Mouse (Mus musculus): ENCODE results near the gene Wdr46. TPM values are rescaled to one million over a fixed set of nuclear protein-coding genes. Genes with fewer than 3 reads are reported as not detected.
"Not testable (repeated sequence)": the region's sequence is repeated elsewhere in the genome, so short reads cannot be mapped to it uniquely, and the experiment has no call there.

Gene Wdr46
- polyA plus RNA-seq, 1 experiment from 2014 or later: 18.9 TPM

GRCm38 (mm10) chr17:33947430-33948089 lies 7.1 kb downstream of the Wdr46 start:
- Histone ChIP-seq H3K4me1 (ENCODE audit: control insufficient read depth, insufficient read depth, low read length) (peaks cover 24% of the 10 kb centered on the region), H3K9ac (replicated peaks; ENCODE audit: low read depth, low read length) (no peak overlapping the region), H3K27me3 (ENCODE audit: control insufficient read depth, insufficient read depth, low read length) (no peaks in the 10 kb centered on the region), H3K9me3 (ENCODE audit: control insufficient read depth, low read length) (no peaks in the 10 kb centered on the region), H3K36me3 (ENCODE audit: control insufficient read depth, insufficient read depth, low read length) (peaks cover 23% of the 10 kb centered on the region), H3K27ac (ENCODE audit: low read depth, low read length) (no peak overlapping the region), H3K4me2 (ENCODE audit: low read depth, low read length) (no peak overlapping the region), H3K4me3 (ENCODE audit: low read depth, low read length) (no peak overlapping the region)
- 97% methylated on average over 10 of the region's 10 CpGs for WGBS
- ATAC-seq (ENCODE audit: low read depth): no peak

- Histone ChIP-seq H3K9me3 (ENCODE audit: control insufficient read depth, low read length) (no peaks in the 10 kb centered on the region), H3K9ac (replicated peaks; ENCODE audit: low read depth, low read length) (no peak overlapping the region), H3K4me3 (ENCODE audit: low read depth, low read length) (no peak overlapping the region), H3K4me2 (ENCODE audit: low read depth, low read length) (no peak overlapping the region), H3K27me3 (ENCODE audit: control insufficient read depth, insufficient read depth, low read length) (no peaks in the 10 kb centered on the region), H3K4me1 (ENCODE audit: control insufficient read depth, insufficient read depth, low read length) (peaks cover 24% of the 10 kb centered on the region), H3K36me3 (ENCODE audit: control insufficient read depth, insufficient read depth, low read length) (peaks cover 25% of the 10 kb centered on the region), H3K27ac (ENCODE audit: low read depth, low read length) (no peak overlapping the region)
- 87% methylated on average over 22 of the region's 22 CpGs for WGBS
- no peak for ATAC-seq (ENCODE audit: low read depth)
Measured at GRCm38 (mm10) chr17:33948090-33948904, 7.8 kb downstream of the Wdr46 start.

- H3K27ac ChIP-seq (ENCODE audit: low read depth, low read length): no peak overlapping the region
- no peaks in the 10 kb centered on the region for H3K27me3 ChIP-seq (ENCODE audit: control insufficient read depth, insufficient read depth, low read length)
- no peak overlapping the region for H3K4me2 ChIP-seq (ENCODE audit: low read depth, low read length)
- no peak for ATAC-seq (ENCODE audit: low read depth)
- H3K36me3 ChIP-seq (ENCODE audit: control insufficient read depth, insufficient read depth, low read length): peaks cover 26% of the 10 kb centered on the region
- peaks cover 30% of the 10 kb centered on the region for H3K4me1 ChIP-seq (ENCODE audit: control insufficient read depth, insufficient read depth, low read length)
- H3K4me3 ChIP-seq (ENCODE audit: low read depth, low read length): no peak overlapping the region
- no peak overlapping the region for H3K9ac ChIP-seq (replicated peaks; ENCODE audit: low read depth, low read length)
- WGBS: 91% methylated on average over 19 of the region's 19 CpGs
- no peaks in the 10 kb centered on the region for H3K9me3 ChIP-seq (ENCODE audit: control insufficient read depth, low read length)
Measured at GRCm38 (mm10) chr17:33948905-33949537, 8.6 kb downstream of the Wdr46 start.

- peaks cover 22% of the 10 kb centered on the region; the same call in 1 of the 2 replicates for H3K36me3 ChIP-seq (ENCODE audit: control insufficient read depth, insufficient read depth, low read length)
- peak overlapping the region; percentile 72 for H3K9ac ChIP-seq (replicated peaks; ENCODE audit: low read depth, low read length)
- H3K4me2 ChIP-seq (ENCODE audit: low read depth, low read length): peak overlapping the region; percentile 95
- H3K9me3 ChIP-seq (ENCODE audit: control insufficient read depth, low read length): no peaks in the 10 kb centered on the region
- peaks cover 39% of the 10 kb centered on the region for H3K4me1 ChIP-seq (ENCODE audit: control insufficient read depth, insufficient read depth, low read length)
- no peaks in the 10 kb centered on the region for H3K27me3 ChIP-seq (ENCODE audit: control insufficient read depth, insufficient read depth, low read length)
- WGBS: 82% methylated on average over 10 of the region's 10 CpGs
- ATAC-seq (ENCODE audit: low read depth): no peak
- H3K27ac ChIP-seq (ENCODE audit: low read depth, low read length): peak overlapping the region; percentile 90; the same call in 1 of the 2 replicates
- H3K4me3 ChIP-seq (ENCODE audit: low read depth, low read length): peak overlapping the region; percentile 49
Measured at GRCm38 (mm10) chr17:33950131-33950625, 9.7 kb downstream of the Wdr46 start.

- peaks cover 19% of the 10 kb centered on the region; the same call in 1 of the 2 replicates for H3K36me3 ChIP-seq (ENCODE audit: control insufficient read depth, insufficient read depth, low read length)
- under 1% methylated on average over 45 of the region's 45 CpGs for WGBS
- H3K27ac ChIP-seq (ENCODE audit: low read depth, low read length): peak within 1 kb of the TSS; percentile 90
- no peaks in the 10 kb centered on the region for H3K9me3 ChIP-seq (ENCODE audit: control insufficient read depth, low read length)
- H3K4me3 ChIP-seq (ENCODE audit: low read depth, low read length): peak within 1 kb of the TSS; percentile 49
- peak within 1 kb of the TSS; percentile 72 for H3K9ac ChIP-seq (replicated peaks; ENCODE audit: low read depth, low read length)
- ATAC-seq (ENCODE audit: low read depth): peak; percentile 72
- H3K4me2 ChIP-seq (ENCODE audit: low read depth, low read length): peak within 1 kb of the TSS; percentile 95
- peaks cover 39% of the 10 kb centered on the region for H3K4me1 ChIP-seq (ENCODE audit: control insufficient read depth, insufficient read depth, low read length)
- H3K27me3 ChIP-seq (ENCODE audit: control insufficient read depth, insufficient read depth, low read length): no peaks in the 10 kb centered on the region
Measured at GRCm38 (mm10) chr17:33951021-33951946, 10.8 kb downstream of the Wdr46 start, which contains the start of gene B3galt4. B3galt4 (minus strand) TSS chr17:33951488.

GRCm38 (mm10) chr17:33952015-33952414 lies 11.6 kb downstream of the Wdr46 start:
- H3K36me3 ChIP-seq (ENCODE audit: control insufficient read depth, insufficient read depth, low read length): peaks cover 17% of the 10 kb centered on the region; the same call in 1 of the 2 replicates
- WGBS: 79% methylated on average over 13 of the region's 13 CpGs
- not testable (repeated sequence) for H3K9me3 ChIP-seq (ENCODE audit: control insufficient read depth, low read length); H3K27me3 ChIP-seq (ENCODE audit: control insufficient read depth, insufficient read depth, low read length); ATAC-seq (ENCODE audit: low read depth); H3K27ac ChIP-seq (ENCODE audit: low read depth, low read length); H3K4me3 ChIP-seq (ENCODE audit: low read depth, low read length)
- peak overlapping the region; percentile 72; the same call in 1 of the 2 replicates for H3K9ac ChIP-seq (replicated peaks; ENCODE audit: low read depth, low read length)
- peak overlapping the region; percentile 95 for H3K4me2 ChIP-seq (ENCODE audit: low read depth, low read length)
- H3K4me1 ChIP-seq (ENCODE audit: control insufficient read depth, insufficient read depth, low read length): peaks cover 44% of the 10 kb centered on the region

- Histone ChIP-seq H3K36me3 (ENCODE audit: control insufficient read depth, insufficient read depth, low read length) (peaks cover 13% of the 10 kb centered on the region; the same call in 1 of the 2 replicates), H3K4me2 (ENCODE audit: low read depth, low read length) (no peak overlapping the region), H3K4me1 (ENCODE audit: control insufficient read depth, insufficient read depth, low read length) (peaks cover 44% of the 10 kb centered on the region), H3K27ac (ENCODE audit: low read depth, low read length) (no peak overlapping the region), H3K4me3 (ENCODE audit: low read depth, low read length) (no peak overlapping the region), H3K9me3 (ENCODE audit: control insufficient read depth, low read length) (no peaks in the 10 kb centered on the region), H3K27me3 (ENCODE audit: control insufficient read depth, insufficient read depth, low read length) (no peaks in the 10 kb centered on the region), H3K9ac (replicated peaks; ENCODE audit: low read depth, low read length) (no peak overlapping the region)
- WGBS: 79% methylated on average over 4 of the region's 4 CpGs
- no peak for ATAC-seq (ENCODE audit: low read depth)
Measured at GRCm38 (mm10) chr17:33952879-33953278, 12.4 kb downstream of the Wdr46 start.

- no peak overlapping the region for H3K9ac ChIP-seq (replicated peaks; ENCODE audit: low read depth, low read length)
Measured at GRCm38 (mm10) chr17:33953310-33953709, 12.8 kb downstream of the Wdr46 start.

More at GRCm38 (mm10) chr17:33953310-33953709, 12.8 kb downstream of the Wdr46 start:
- peaks cover 16% of the 10 kb centered on the region; the same call in 1 of the 2 replicates for H3K36me3 ChIP-seq (ENCODE audit: control insufficient read depth, insufficient read depth, low read length)
- no peak overlapping the region for H3K27ac ChIP-seq (ENCODE audit: low read depth, low read length)
- no peak overlapping the region for H3K4me2 ChIP-seq (ENCODE audit: low read depth, low read length)
- no peaks in the 10 kb centered on the region for H3K27me3 ChIP-seq (ENCODE audit: control insufficient read depth, insufficient read depth, low read length)
- H3K4me3 ChIP-seq (ENCODE audit: low read depth, low read length): no peak overlapping the region
- no peaks in the 10 kb centered on the region for H3K9me3 ChIP-seq (ENCODE audit: control insufficient read depth, low read length)
- peaks cover 44% of the 10 kb centered on the region for H3K4me1 ChIP-seq (ENCODE audit: control insufficient read depth, insufficient read depth, low read length)
- ATAC-seq (ENCODE audit: low read depth): no peak
- WGBS: 84% methylated on average over 3 of the region's 3 CpGs

Measured in neural tube, embryonic 14.5 days (tissue).